ENCODE assay signal across 9 mouse cellular contexts in the genomic region with DNA sequence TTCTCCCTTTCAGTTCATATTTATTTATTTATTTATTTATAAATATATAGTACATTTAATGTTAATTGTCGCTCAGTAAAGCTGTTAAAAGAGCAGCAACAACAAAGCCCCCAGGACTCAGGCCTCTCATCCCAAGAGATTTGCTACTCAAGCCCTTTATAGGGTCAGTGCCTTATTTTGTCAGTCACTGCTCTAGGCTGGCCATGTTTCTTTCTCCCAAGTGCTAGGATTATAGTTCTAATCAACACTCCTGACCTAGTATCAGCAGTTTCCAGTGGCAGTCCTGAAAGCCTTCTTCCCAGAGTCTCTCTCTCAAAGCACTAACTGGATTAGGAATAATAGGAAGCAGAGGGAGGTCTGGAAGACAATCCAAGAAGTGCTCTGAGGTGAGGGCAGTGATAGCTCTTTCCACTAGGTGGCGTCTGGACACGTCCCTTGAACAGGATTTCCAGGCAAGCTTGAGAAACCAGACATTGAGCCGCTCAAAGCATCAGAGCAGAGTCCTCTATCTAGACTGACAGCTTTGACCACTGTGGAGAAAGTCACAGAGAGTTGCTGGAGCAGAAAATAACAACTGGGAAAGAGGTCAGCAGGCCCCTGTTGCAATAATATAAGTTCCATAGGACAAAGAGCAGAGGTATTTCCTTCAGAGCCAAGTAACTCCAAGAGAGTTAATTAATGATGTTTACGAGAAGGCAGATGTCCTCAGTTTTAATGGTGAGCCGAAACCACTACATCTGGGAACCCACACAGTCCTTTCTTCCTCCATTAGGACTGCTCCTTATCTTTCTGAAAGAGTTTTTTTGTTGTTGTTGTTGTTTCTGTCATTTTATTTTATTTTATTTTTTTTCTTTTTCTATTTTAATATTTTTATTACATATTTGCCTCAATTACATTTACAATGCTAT. TPM values are rescaled to one million over a fixed set of nuclear protein-coding genes. Genes with fewer than 3 reads are reported as not detected.
A peak's percentile ranks its signal among the peaks of the same experiment; 100 is the strongest.
DNase-seq lines count a peak whose midpoint lies in the region; ATAC-seq and TF ChIP-seq lines count a peak whose summit lies in the region.
"Had no signal": no experiment of that assay in that cellular context is flagged by ENCODE, and none has a peak within 500 bp of the region (broad histone marks: within the 10 kb centered on the region; RNA-seq: fewer than 3 reads in every experiment).

No protein-coding gene starts in this region.

- no peaks in the 10 kb centered on the region for H3K36me3 ChIP-seq in forebrain, embryonic 12.5 days (replicated peaks)
- no peaks in the 10 kb centered on the region for H3K36me3 ChIP-seq in lung, embryonic 14.5 days (ENCODE audit: insufficient read depth)

- no peaks in the 10 kb centered on the region for H3K27me3 ChIP-seq in forebrain, embryonic 12.5 days
- H3K27me3 ChIP-seq in lung, embryonic 14.5 days (ENCODE audit: insufficient read depth, low read length), result no peaks in the 10 kb centered on the region

- no peak overlapping the region for H3K9ac ChIP-seq in forebrain, embryonic 12.5 days
- H3K9ac ChIP-seq in lung, embryonic 14.5 days, result no peak overlapping the region

- TF ChIP-seq CTCF in lung, embryonic 14.5 days (IDR thresholded peaks at IDR 0.05; ENCODE audit: low read depth), result peak; percentile 83

- no peak overlapping the region for H3K4me2 ChIP-seq in forebrain, embryonic 12.5 days
- H3K4me2 ChIP-seq in lung, embryonic 14.5 days, result no peak overlapping the region

- no peaks in the 10 kb centered on the region for H3K4me1 ChIP-seq in forebrain, embryonic 12.5 days
- H3K4me1 ChIP-seq in lung, embryonic 14.5 days (ENCODE audit: insufficient read depth), result no peaks in the 10 kb centered on the region

- WGBS in forebrain, embryonic 12.5 days, result 23% methylated on average over 6 of the region's 6 CpGs
- WGBS in lung, embryonic 14.5 days, result 27% methylated on average over 6 of the region's 6 CpGs

- H3K4me3 ChIP-seq in forebrain, embryonic 12.5 days (replicated peaks), result no peak overlapping the region
- no peak overlapping the region for H3K4me3 ChIP-seq in lung, embryonic 14.5 days (ENCODE audit: low read depth, low read length)

- no peak overlapping the region for H3K27ac ChIP-seq in forebrain, embryonic 12.5 days
- H3K27ac ChIP-seq in lung, embryonic 14.5 days (ENCODE audit: low read depth), result no peak overlapping the region
- H3K27ac ChIP-seq: macrophage had no signal

- ATAC-seq in forebrain, embryonic 12.5 days (ENCODE audit: low FRiP score), result peak; percentile 95
- peak; percentile 88 for ATAC-seq in lung, embryonic 14.5 days (ENCODE audit: insufficient read depth)
- no peak for ATAC-seq in activated CD4-positive, CD25-positive, alpha-beta regulatory T cell, adult 4 months

- H3K9me3 ChIP-seq in forebrain, embryonic 12.5 days, result no peaks in the 10 kb centered on the region
- no peaks in the 10 kb centered on the region for H3K9me3 ChIP-seq in lung, embryonic 14.5 days (ENCODE audit: low read depth, low read length)

- peak; percentile 61 for DNase-seq in MN1 (ENCODE audit: low spot score)
- DNase-seq in c-Kit-positive CD71-negative TER-119-negative erythroid progenitor cells, embryonic 14.5 days (ENCODE audit: low read depth), result peak; percentile 20
- peak; percentile 64 for DNase-seq in heart, postnatal 4 days
- DNase-seq in layer of hippocampus, adult 11-12 months (ENCODE audit: low spot score), result peak; percentile 50
- DNase-seq in lung, embryonic 14.5 days, result peak; percentile 89
- DNase-seq in ovary, postnatal 10 days (ENCODE audit: low spot score), result peak; percentile 5

RNA-seq across cellular contexts. Expression of a gene that starts 39.9 kb away (rescaled TPM):
- not detected in 2 replicates for polyA plus RNA-seq in forebrain, embryonic 12.5 days (2016; fragmentation: Nextera tagmentation; extraction: Ambion mirVana)
- not detected for total RNA-seq in heart, postnatal 4 days (2021)
- polyA plus RNA-seq in lung, embryonic 14.5 days (2014; fragmentation: Nextera tagmentation; extraction: Ambion mirVana), result 0.22 and 0.57 TPM in 2 replicates
- polyA plus RNA-seq in activated CD4-positive, CD25-positive, alpha-beta regulatory T cell, adult 4 months (2017; shearing (Covaris generic)), result under 1 TPM in 1 of 2 experiments, not detected in 1; 0.28 TPM
- polyA plus RNA-seq: macrophage had no signal

Comparison
In these comparisons a context has a peak if more than half of its experiments do, and no peak if none do; other contexts are left out.
1. DNase-seq: peak in every context shown above with its lines; median percentile 89 in lung, embryonic 14.5 days; 64 in heart, postnatal 4 days; 61 in MN1; 50 in layer of hippocampus, adult 11-12 months; 20 in c-Kit-positive CD71-negative TER-119-negative erythroid progenitor cells, embryonic 14.5 days; 5 in ovary, postnatal 10 days.